Mouse (Mus musculus): Measurements from ENCODE around the gene Arrb1. TPM values are rescaled to one million over a fixed set of nuclear protein-coding genes. Genes with fewer than 3 reads are reported as not detected.

Gene Arrb1
- polyA plus RNA-seq, 1 experiment from 2014 or later: 97.2 TPM

DNA sequence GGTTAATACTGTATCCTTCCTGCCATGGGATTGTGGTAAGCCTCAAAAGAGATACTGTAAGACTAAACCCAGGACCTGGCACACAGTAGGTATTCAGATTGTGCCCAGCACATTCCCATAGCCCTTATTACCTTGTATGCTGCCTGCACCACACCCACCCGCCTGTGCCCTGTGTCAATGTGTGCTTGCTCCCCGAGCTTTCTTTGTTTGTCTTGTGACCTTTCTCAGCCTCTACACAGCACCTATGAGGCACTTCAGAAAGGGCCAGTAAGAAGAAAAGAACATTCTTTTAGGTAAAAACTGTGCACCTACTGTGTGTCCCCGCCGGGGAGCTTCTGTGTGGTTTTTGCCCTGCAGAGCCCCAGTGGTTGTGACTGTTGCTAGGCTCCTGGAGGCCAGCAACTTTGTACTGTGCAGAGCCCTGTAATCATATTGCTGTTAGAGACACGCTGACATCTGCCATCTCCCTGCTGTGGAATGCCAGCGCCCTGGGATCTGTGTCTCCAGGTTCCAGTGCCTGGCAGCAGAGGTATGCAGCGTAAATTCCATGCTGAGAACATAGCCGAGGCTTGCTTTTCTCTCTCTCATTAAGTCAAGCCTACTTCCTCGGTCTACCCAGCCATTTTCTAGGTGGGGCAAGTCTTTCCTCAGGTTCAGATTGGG is 18.1 kb downstream of the Arrb1 start:
- Histone ChIP-seq H3K9me3 (replicated peaks) (no peaks in the 10 kb centered on the region), H3K9ac (no peak overlapping the region), H3K27ac (replicated peaks) (no peak overlapping the region), H3K4me3 (replicated peaks) (no peak overlapping the region), H3K4me2 (no peak overlapping the region), H3K4me1 (replicated peaks) (peaks cover 42% of the 10 kb centered on the region), H3K36me3 (replicated peaks) (peaks cover 38% of the 10 kb centered on the region), H3K27me3 (no peaks in the 10 kb centered on the region)
- 58% methylated on average over 9 of the region's 9 CpGs for WGBS (ENCODE audit: insufficient replicate concordance)
- ATAC-seq (ENCODE audit: insufficient read depth): no peak

GRCm38 (mm10) chr7:99553885-99554269 is 18.6 kb downstream of the Arrb1 start:
- WGBS (ENCODE audit: insufficient replicate concordance): 49% methylated on average over 4 of the region's 4 CpGs
- Histone ChIP-seq H3K27ac (replicated peaks) (no peak overlapping the region), H3K9ac (no peak overlapping the region)

GRCm38 (mm10) chr7:99555862-99556261 is 20.6 kb downstream of the Arrb1 start:
- WGBS (ENCODE audit: insufficient replicate concordance): 42% methylated on average over 6 of the region's 6 CpGs
- Histone ChIP-seq H3K4me1 (replicated peaks) (peaks cover 33% of the 10 kb centered on the region), H3K27me3 (no peaks in the 10 kb centered on the region)

More at GRCm38 (mm10) chr7:99553885-99554269, 18.6 kb downstream of the Arrb1 start:
- peaks cover 37% of the 10 kb centered on the region for H3K36me3 ChIP-seq (replicated peaks)
- H3K4me3 ChIP-seq (replicated peaks): no peak overlapping the region
- ATAC-seq (ENCODE audit: insufficient read depth): no peak
- peaks cover 40% of the 10 kb centered on the region for H3K4me1 ChIP-seq (replicated peaks)
- H3K27me3 ChIP-seq: no peaks in the 10 kb centered on the region
- no peak overlapping the region for H3K4me2 ChIP-seq
- no peaks in the 10 kb centered on the region for H3K9me3 ChIP-seq (replicated peaks)

DNA sequence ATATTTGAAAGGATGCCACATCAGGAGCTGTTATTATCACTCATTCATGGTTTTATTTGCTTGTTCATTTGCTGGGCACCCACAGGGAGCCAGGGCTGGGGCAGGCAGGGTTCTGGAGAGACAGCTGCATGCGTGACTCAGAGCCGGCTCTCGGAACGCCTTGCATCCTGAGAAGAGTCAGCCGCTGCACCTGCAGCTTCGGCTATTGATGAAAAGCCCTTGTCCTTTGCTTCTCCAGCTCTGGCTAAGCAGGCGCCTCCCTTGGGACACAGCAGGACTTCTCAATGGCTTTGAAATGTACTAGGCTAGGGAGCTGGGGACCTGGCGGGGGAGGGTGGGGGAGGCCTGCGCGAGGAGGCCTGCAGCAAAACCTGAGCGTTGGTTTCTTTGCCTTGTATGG is 23.8 kb downstream of the Arrb1 start:
- no peak for ATAC-seq (ENCODE audit: insufficient read depth)
- Histone ChIP-seq H3K9me3 (replicated peaks) (no peaks in the 10 kb centered on the region), H3K27ac (replicated peaks) (no peak overlapping the region), H3K4me2 (no peak overlapping the region), H3K4me1 (replicated peaks) (peaks cover 25% of the 10 kb centered on the region), H3K9ac (no peak overlapping the region), H3K27me3 (no peaks in the 10 kb centered on the region), H3K4me3 (replicated peaks) (no peak overlapping the region), H3K36me3 (replicated peaks) (0 out of 2 replicates have a peak, but pooled peaks cover 7% of the 10 kb centered on the region)
- WGBS (ENCODE audit: insufficient replicate concordance): 59% methylated on average over 11 of the region's 11 CpGs

More at GRCm38 (mm10) chr7:99555862-99556261, 20.6 kb downstream of the Arrb1 start:
- Histone ChIP-seq H3K36me3 (replicated peaks) (peaks cover 20% of the 10 kb centered on the region), H3K9ac (no peak overlapping the region), H3K27ac (replicated peaks) (no peak overlapping the region), H3K4me2 (no peak overlapping the region), H3K4me3 (replicated peaks) (no peak overlapping the region), H3K9me3 (replicated peaks) (no peaks in the 10 kb centered on the region)
- no peak for ATAC-seq (ENCODE audit: insufficient read depth)

- WGBS (ENCODE audit: insufficient replicate concordance): 54% methylated on average over 5 of the region's 5 CpGs
- Histone ChIP-seq H3K27ac (replicated peaks) (no peak overlapping the region), H3K4me2 (no peak overlapping the region), H3K9ac (no peak overlapping the region), H3K4me1 (replicated peaks) (peaks cover 38% of the 10 kb centered on the region), H3K4me3 (replicated peaks) (no peak overlapping the region), H3K27me3 (no peaks in the 10 kb centered on the region), H3K9me3 (replicated peaks) (no peaks in the 10 kb centered on the region), H3K36me3 (replicated peaks) (0 out of 2 replicates have a peak, but pooled peaks cover 3% of the 10 kb centered on the region)
- no peak for ATAC-seq (ENCODE audit: insufficient read depth)
Measured at GRCm38 (mm10) chr7:99562478-99562877, 27.2 kb downstream of the Arrb1 start.

GRCm38 (mm10) chr7:99563224-99563623 is 28.0 kb downstream of the Arrb1 start:
- peaks cover 38% of the 10 kb centered on the region for H3K4me1 ChIP-seq (replicated peaks)
- 69% methylated on average over 7 of the region's 7 CpGs for WGBS (ENCODE audit: insufficient replicate concordance)
- H3K4me2 ChIP-seq: no peak overlapping the region
- no peak overlapping the region for H3K9ac ChIP-seq
- no peak overlapping the region for H3K27ac ChIP-seq (replicated peaks)
- ATAC-seq (ENCODE audit: insufficient read depth): no peak
- H3K4me3 ChIP-seq (replicated peaks): no peak overlapping the region
- H3K36me3 ChIP-seq (replicated peaks): no peaks in the 10 kb centered on the region
- H3K9me3 ChIP-seq (replicated peaks): no peaks in the 10 kb centered on the region
- H3K27me3 ChIP-seq: no peaks in the 10 kb centered on the region

- no peak overlapping the region for H3K4me3 ChIP-seq (replicated peaks)
- H3K4me2 ChIP-seq: no peak overlapping the region
- H3K36me3 ChIP-seq (replicated peaks): no peaks in the 10 kb centered on the region
- 23% methylated on average over 8 of the region's 8 CpGs for WGBS (ENCODE audit: insufficient replicate concordance)
- no peaks in the 10 kb centered on the region for H3K27me3 ChIP-seq
- ATAC-seq (ENCODE audit: insufficient read depth): peak; percentile 43; the same call in 1 of the 2 replicates
- H3K4me1 ChIP-seq (replicated peaks): peaks cover 29% of the 10 kb centered on the region
- no peaks in the 10 kb centered on the region for H3K9me3 ChIP-seq (replicated peaks)
- H3K27ac ChIP-seq (replicated peaks): no peak overlapping the region
- no peak overlapping the region for H3K9ac ChIP-seq
Measured at GRCm38 (mm10) chr7:99565325-99565881, 30.1 kb downstream of the Arrb1 start.

- H3K27me3 ChIP-seq: no peaks in the 10 kb centered on the region
- ATAC-seq (ENCODE audit: insufficient read depth): no peak
- H3K27ac ChIP-seq (replicated peaks): no peak overlapping the region
- no peak overlapping the region; the same call in 1 of the 2 replicates for H3K4me3 ChIP-seq (replicated peaks)
- no peaks in the 10 kb centered on the region for H3K9me3 ChIP-seq (replicated peaks)
- no peak overlapping the region for H3K4me2 ChIP-seq
- 54% methylated on average over 5 of the region's 5 CpGs for WGBS (ENCODE audit: insufficient replicate concordance)
- no peak overlapping the region for H3K9ac ChIP-seq
- H3K4me1 ChIP-seq (replicated peaks): peaks cover 11% of the 10 kb centered on the region; the same call in 1 of the 2 replicates
- 0 out of 2 replicates have a peak, but pooled peaks cover 8% of the 10 kb centered on the region for H3K36me3 ChIP-seq (replicated peaks)
Measured at GRCm38 (mm10) chr7:99570680-99571079, 35.4 kb downstream of the Arrb1 start.

- Histone ChIP-seq H3K9me3 (replicated peaks) (no peaks in the 10 kb centered on the region), H3K27ac (replicated peaks) (no peak overlapping the region), H3K9ac (no peak overlapping the region), H3K4me1 (replicated peaks) (0 out of 2 replicates have a peak, but pooled peaks cover 3% of the 10 kb centered on the region), H3K4me3 (replicated peaks) (no peak overlapping the region), H3K36me3 (replicated peaks) (0 out of 2 replicates have a peak, but pooled peaks cover 8% of the 10 kb centered on the region), H3K4me2 (no peak overlapping the region), H3K27me3 (no peaks in the 10 kb centered on the region)
- no peak for ATAC-seq (ENCODE audit: insufficient read depth)
- whole genome bisulfite sequencing (ENCODE audit: insufficient replicate concordance): 68% methylated on average over 10 of the region's 10 CpGs
Measured at GRCm38 (mm10) chr7:99572931-99573330, 37.7 kb downstream of the Arrb1 start.

DNA sequence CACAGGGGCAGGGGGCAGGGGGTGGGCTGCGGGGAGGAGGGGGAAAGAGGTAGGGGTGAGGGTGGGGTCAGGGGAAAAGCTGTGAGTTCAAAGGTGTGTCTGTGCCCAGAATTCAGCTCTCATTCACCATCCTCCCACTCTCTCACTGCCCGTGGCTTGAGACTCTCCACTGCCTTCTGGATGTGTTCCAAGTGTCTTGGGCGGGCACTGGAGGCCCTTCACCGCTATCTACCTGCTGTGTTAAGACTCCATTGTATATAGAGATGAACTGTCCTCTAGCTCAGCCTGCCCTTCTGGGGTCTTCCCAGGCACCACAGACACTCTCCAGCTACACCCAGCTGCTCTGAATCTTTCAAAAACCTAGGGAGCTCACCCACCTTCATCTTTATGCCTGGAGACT is 38.1 kb downstream of the Arrb1 start:
- no peak for ATAC-seq (ENCODE audit: insufficient read depth)
- WGBS (ENCODE audit: insufficient replicate concordance): 61% methylated on average over 4 of the region's 4 CpGs
- H3K4me3 ChIP-seq (replicated peaks): no peak overlapping the region

GRCm38 (mm10) chr7:99578246-99578645 is 43.0 kb downstream of the Arrb1 start:
- Histone ChIP-seq H3K27ac (replicated peaks) (no peak overlapping the region), H3K9me3 (replicated peaks) (no peaks in the 10 kb centered on the region), H3K9ac (no peak overlapping the region), H3K4me1 (replicated peaks) (peaks cover 7% of the 10 kb centered on the region), H3K4me3 (replicated peaks) (no peak overlapping the region), H3K36me3 (replicated peaks) (0 out of 2 replicates have a peak, but pooled peaks cover 3% of the 10 kb centered on the region), H3K27me3 (no peaks in the 10 kb centered on the region), H3K4me2 (no peak overlapping the region)
- no peak for ATAC-seq (ENCODE audit: insufficient read depth)
- 58% methylated on average over 3 of the region's 3 CpGs for WGBS (ENCODE audit: insufficient replicate concordance)

More for the DNA sequence above, 38.1 kb downstream of the Arrb1 start:
- Histone ChIP-seq H3K9ac (no peak overlapping the region), H3K27ac (replicated peaks) (no peak overlapping the region), H3K4me1 (replicated peaks) (0 out of 2 replicates have a peak, but pooled peaks cover 3% of the 10 kb centered on the region), H3K36me3 (replicated peaks) (0 out of 2 replicates have a peak, but pooled peaks cover 8% of the 10 kb centered on the region), H3K9me3 (replicated peaks) (no peaks in the 10 kb centered on the region), H3K27me3 (no peaks in the 10 kb centered on the region), H3K4me2 (no peak overlapping the region)
